Mouse (Mus musculus) heart, embryonic 11.5 days (tissue): ENCODE data around the gene Fbxw24. TPM values are rescaled to one million over a fixed set of nuclear protein-coding genes. Genes with fewer than 3 reads are reported as not detected.
"Not testable (repeated sequence)": the region's sequence is repeated elsewhere in the genome, so short reads cannot be mapped to it uniquely, and the experiment has no call there.

Experiments
- ATAC-seq: fragments of 200-750 bp; cut with Nextera tagmentation; replicated peaks from 2 replicates; pipeline ENCODE4 v1.8.0; 2017; ENCODE audit warnings: moderate library complexity; ENCODE audit not compliant: insufficient number of reproducible peaks, low FRiP score, low TSS enrichment
- H3K27ac ChIP-seq: fragments of 300-500 bp; sonication (generic); 2 replicates; pipeline ENCODE4 v1.5.1; 2014; ENCODE audit warnings: mild to moderate bottlenecking, low read depth, low read length
- H3K27me3 ChIP-seq: fragments of 300-500 bp; sonication (generic); 2 replicates; pipeline ENCODE4 v1.6.1; 2014; ENCODE audit warnings: mild to moderate bottlenecking, low read length, mixed read lengths; ENCODE audit not compliant: control insufficient read depth, insufficient read depth
- H3K36me3 ChIP-seq: fragments of 300-500 bp; sonication (generic); 2 replicates; pipeline ENCODE4 v1.6.1; 2014; ENCODE audit warnings: mild to moderate bottlenecking, low read length, moderate library complexity, mixed read lengths; ENCODE audit not compliant: control insufficient read depth, insufficient read depth
- H3K4me1 ChIP-seq: fragments of 300-500 bp; sonication (generic); 2 replicates; pipeline ENCODE4 v1.6.1; 2014; ENCODE audit warnings: low read length; ENCODE audit not compliant: control insufficient read depth, insufficient read depth
- H3K4me2 ChIP-seq: fragments of 300-500 bp; sonication (generic); 2 replicates; pipeline ENCODE4 v1.6.1; 2014; ENCODE audit warnings: mild to moderate bottlenecking, moderate library complexity
- H3K4me3 ChIP-seq: fragments of 300-500 bp; sonication (generic); 2 replicates; pipeline ENCODE4 v1.5.1; 2014; ENCODE audit warnings: low read depth, low read length
- H3K9ac ChIP-seq: fragments of 300-500 bp; sonication (generic); 2 replicates; pipeline ENCODE4 v1.6.1; 2014; ENCODE audit warnings: mild to moderate bottlenecking, low read depth, low read length, moderate library complexity
- H3K9me3 ChIP-seq: fragments of 300-500 bp; sonication (generic); replicated peaks from 2 replicates; pipeline ENCODE4 v1.6.1; 2016; ENCODE audit warnings: low read length; ENCODE audit not compliant: control insufficient read depth
- WGBS: fragments of 180-500 bp; shearing (Covaris S2); extraction: QIAGEN DNeasy Blood & Tissue Kit; methylation state at CpG from one replicate; pipeline ENCODE4 v1.1.7; 2014; ENCODE audit not compliant: insufficient replicate concordance; 5-methylcytosine and 5-hydroxymethylcytosine counted together
- polyA plus RNA-seq: library from polyadenylated mRNA; unstranded; fragments of >200 nt; fragmentation: Nextera tagmentation; extraction: Ambion mirVana; gene quantifications from 2 replicates; pipeline ENCODE4 v1.2.1, GENCODE M21; 2014

Gene Fbxw24
- polyA plus RNA-seq = not detected in 2 replicates

DNA sequence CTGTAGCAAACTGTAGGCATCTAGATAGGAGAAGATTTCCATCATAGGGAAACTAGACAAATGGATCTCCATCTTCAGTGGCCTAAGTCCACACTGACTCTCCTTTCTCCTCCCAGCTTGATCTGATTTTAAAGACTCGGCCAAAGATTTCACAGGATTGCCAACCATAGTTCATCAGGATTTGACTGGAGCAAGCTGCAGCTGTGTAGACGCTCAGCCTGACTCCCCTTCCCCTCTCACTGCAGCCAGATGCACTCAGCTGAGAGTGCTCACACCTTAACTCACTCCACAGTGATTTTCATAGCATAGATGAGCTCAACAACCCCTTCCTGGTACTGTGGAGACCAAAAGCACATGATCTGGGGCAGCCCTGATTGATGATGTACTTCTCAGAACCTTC is at the start of gene Fbxw24:
Gene Fbxw24 (minus strand): TSS at position 101 of the 400 bp plus-strand sequence.
- not testable (repeated sequence) for H3K27ac ChIP-seq, H3K27me3 ChIP-seq, H3K4me1 ChIP-seq, H3K36me3 ChIP-seq, H3K9me3 ChIP-seq, H3K4me2 ChIP-seq, H3K4me3 ChIP-seq, H3K9ac ChIP-seq, ATAC-seq
- 67% methylated on average over 2 of the region's 2 CpGs for WGBS

- 55% methylated on average over 2 of the region's 2 CpGs for WGBS
- not testable (repeated sequence) for H3K27me3 ChIP-seq, H3K36me3 ChIP-seq, H3K9me3 ChIP-seq, H3K4me2 ChIP-seq, H3K4me3 ChIP-seq, H3K27ac ChIP-seq, H3K9ac ChIP-seq, H3K4me1 ChIP-seq, ATAC-seq
Observed at GRCm38 (mm10) chr9:109664552-109664951, 38.7 kb upstream of the Fbxw24 start, which contains the start of gene Fbxw25. Gene Fbxw25, minus strand, starts transcription at chr9:109664652.

DNA sequence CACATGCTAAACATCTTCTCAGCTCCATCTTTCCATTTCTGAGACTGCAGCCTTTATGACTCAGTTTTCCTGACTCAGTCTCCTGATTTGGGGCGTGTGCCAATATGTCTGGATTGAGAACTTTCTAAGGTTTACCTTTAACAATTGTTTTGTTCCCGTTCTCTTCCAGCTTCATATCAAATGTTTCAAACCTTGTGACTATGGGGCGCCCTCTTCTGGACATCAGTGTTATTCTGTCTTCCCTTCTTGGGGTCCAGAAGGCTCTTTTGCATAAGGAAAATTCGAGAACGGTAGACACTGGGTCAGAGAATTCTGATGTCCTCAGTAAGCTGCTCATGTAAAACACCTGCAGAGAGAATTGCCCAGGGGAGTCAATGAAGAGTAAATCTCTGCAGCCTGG is 19.0 kb downstream of the Fbxw24 start:
- H3K4me1 ChIP-seq, ATAC-seq, H3K36me3 ChIP-seq, H3K9me3 ChIP-seq, H3K27ac ChIP-seq, H3K4me3 ChIP-seq, H3K9ac ChIP-seq, H3K27me3 ChIP-seq, H3K4me2 ChIP-seq: not testable (repeated sequence)
- WGBS = 36% methylated on average over 5 of the region's 5 CpGs

GRCm38 (mm10) chr9:109602128-109602527 is 23.7 kb downstream of the Fbxw24 start:
- not testable (repeated sequence) for H3K9me3 ChIP-seq, H3K4me3 ChIP-seq, H3K36me3 ChIP-seq, H3K27me3 ChIP-seq, H3K27ac ChIP-seq, H3K9ac ChIP-seq, H3K4me2 ChIP-seq, H3K4me1 ChIP-seq, ATAC-seq
- 52% methylated on average over 2 of the region's 2 CpGs for WGBS

GRCm38 (mm10) chr9:109597226-109597625 is 28.6 kb downstream of the Fbxw24 start:
- Histone ChIP-seq H3K9me3 (peaks cover 3% of the 10 kb centered on the region; the same call in 1 of the 2 replicates), H3K27me3 (no peaks in the 10 kb centered on the region), H3K4me1 (no peaks in the 10 kb centered on the region), H3K4me2 (no peak overlapping the region), H3K36me3 (no peaks in the 10 kb centered on the region), H3K4me3 (no peak overlapping the region), H3K27ac (no peak overlapping the region), H3K9ac (no peak overlapping the region)
- no peak for ATAC-seq

GRCm38 (mm10) chr9:109594866-109595265 is 31.0 kb downstream of the Fbxw24 start:
- 78% methylated on average over 2 of the region's 2 CpGs for WGBS
- no peak for ATAC-seq

GRCm38 (mm10) chr9:109568162-109568561 is 57.7 kb downstream of the Fbxw24 start, which contains the start of gene Fbxw15:
Gene Fbxw15, minus strand, starts transcription at chr9:109568262.
- not testable (repeated sequence) for H3K4me3 ChIP-seq, H3K9ac ChIP-seq, ATAC-seq, H3K36me3 ChIP-seq, H3K9me3 ChIP-seq, H3K4me2 ChIP-seq, H3K4me1 ChIP-seq, H3K27ac ChIP-seq, H3K27me3 ChIP-seq
- WGBS = 85% methylated on average over 4 of the region's 4 CpGs

More at GRCm38 (mm10) chr9:109594866-109595265, 31.0 kb downstream of the Fbxw24 start:
- Histone ChIP-seq H3K4me3 (no peak overlapping the region), H3K27ac (no peak overlapping the region), H3K4me2 (no peak overlapping the region), H3K4me1 (no peaks in the 10 kb centered on the region), H3K9me3 (peaks cover 3% of the 10 kb centered on the region; the same call in 1 of the 2 replicates), H3K9ac (no peak overlapping the region), H3K27me3 (no peaks in the 10 kb centered on the region), H3K36me3 (no peaks in the 10 kb centered on the region)

GRCm38 (mm10) chr9:109565546-109565945 is 60.3 kb downstream of the Fbxw24 start:
- H3K4me2 ChIP-seq = no peak overlapping the region
- no peak overlapping the region for H3K9ac ChIP-seq
- H3K4me1 ChIP-seq = no peaks in the 10 kb centered on the region
- H3K27me3 ChIP-seq = no peaks in the 10 kb centered on the region
- H3K36me3 ChIP-seq = no peaks in the 10 kb centered on the region
- 65% methylated on average over 1 of the region's 1 CpGs for WGBS
- no peak for ATAC-seq
- H3K4me3 ChIP-seq = no peak overlapping the region
- no peak overlapping the region for H3K27ac ChIP-seq
- no peaks in the 10 kb centered on the region for H3K9me3 ChIP-seq

- not testable (repeated sequence) for H3K4me2 ChIP-seq, ATAC-seq, H3K4me3 ChIP-seq
Observed at GRCm38 (mm10) chr9:109562106-109562505, 63.8 kb downstream of the Fbxw24 start.

More at GRCm38 (mm10) chr9:109562106-109562505, 63.8 kb downstream of the Fbxw24 start:
- not testable (repeated sequence) for H3K27me3 ChIP-seq, H3K9ac ChIP-seq, H3K27ac ChIP-seq, H3K36me3 ChIP-seq, H3K4me1 ChIP-seq, H3K9me3 ChIP-seq
